Mouse (Mus musculus): ENCODE data around the gene Pcbp2. TPM values are rescaled to one million over a fixed set of nuclear protein-coding genes. Genes with fewer than 3 reads are reported as not detected.

Gene Pcbp2
- polyA plus RNA-seq, 1 experiment from 2014 or later = 191 TPM

DNA sequence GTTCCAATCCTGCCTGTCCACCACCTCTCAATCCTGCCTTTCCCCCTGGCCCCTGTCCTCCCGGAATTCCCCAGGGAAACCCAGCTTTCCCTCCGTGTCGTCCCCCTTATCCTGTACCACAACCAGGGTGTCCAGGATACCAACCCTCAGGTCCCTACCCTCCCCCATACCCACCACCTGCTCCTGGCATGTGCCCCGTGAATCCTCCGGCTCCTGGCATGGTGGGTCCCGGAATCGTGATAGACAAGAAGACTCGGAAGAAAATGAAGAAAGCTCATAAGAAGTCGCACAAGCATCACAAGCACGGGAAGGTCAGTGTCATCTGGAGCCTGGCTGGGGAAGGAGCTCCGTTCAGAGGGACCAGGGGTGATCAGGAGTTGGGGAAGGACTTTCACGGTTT lies 9.9 kb upstream of the Pcbp2 start:
- no peak overlapping the region for H3K4me3 ChIP-seq (replicated peaks; ENCODE audit: low read depth, low read length)
- H3K9ac ChIP-seq (ENCODE audit: low read depth, low read length) = no peak overlapping the region; the same call in 1 of the 2 replicates
- no peak overlapping the region for H3K27ac ChIP-seq
- peak overlapping the region; percentile 38 for H3K4me2 ChIP-seq (ENCODE audit: low read length)
- 40% methylated on average over 12 of the region's 12 CpGs for WGBS
- DNase-seq (ENCODE audit: low spot score) (no peak), ATAC-seq (replicated peaks; ENCODE audit: low FRiP score, low read depth) (no peak)
- H3K36me3 ChIP-seq (ENCODE audit: insufficient read depth, low read length) = no peaks in the 10 kb centered on the region
- no peaks in the 10 kb centered on the region for H3K4me1 ChIP-seq (replicated peaks; ENCODE audit: insufficient read depth, low read length)
- TF ChIP-seq CTCF (IDR thresholded peaks at IDR 0.05; ENCODE audit: low read depth) = no peak
- H3K9me3 ChIP-seq (replicated peaks; ENCODE audit: low read length) = no peaks in the 10 kb centered on the region
- H3K27me3 ChIP-seq (ENCODE audit: insufficient read depth, low read length) = no peaks in the 10 kb centered on the region

DNA sequence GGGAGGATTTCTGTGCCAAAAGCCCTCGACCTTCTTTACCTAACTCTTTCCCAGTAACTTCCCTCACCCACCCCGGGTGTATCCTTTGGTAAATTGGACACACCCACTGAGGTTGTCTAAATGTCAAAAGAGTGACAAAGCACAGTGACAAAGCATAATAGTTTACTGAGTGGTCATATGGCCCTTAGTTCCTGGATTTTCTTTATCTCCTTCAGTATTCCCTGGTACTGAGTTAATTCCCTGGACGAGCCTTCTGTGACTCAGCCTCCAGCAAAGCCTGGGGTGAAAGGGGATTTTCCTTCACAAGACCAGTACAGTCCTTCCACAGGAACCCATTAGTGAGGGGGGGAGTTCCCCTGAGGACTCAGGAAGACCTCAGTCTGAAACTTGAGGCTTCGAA lies 9.4 kb upstream of the Pcbp2 start:
- WGBS = 33% methylated on average over 4 of the region's 4 CpGs
- peak overlapping the region; percentile 38; the same call in 1 of the 2 replicates for H3K4me2 ChIP-seq (ENCODE audit: low read length)

DNA sequence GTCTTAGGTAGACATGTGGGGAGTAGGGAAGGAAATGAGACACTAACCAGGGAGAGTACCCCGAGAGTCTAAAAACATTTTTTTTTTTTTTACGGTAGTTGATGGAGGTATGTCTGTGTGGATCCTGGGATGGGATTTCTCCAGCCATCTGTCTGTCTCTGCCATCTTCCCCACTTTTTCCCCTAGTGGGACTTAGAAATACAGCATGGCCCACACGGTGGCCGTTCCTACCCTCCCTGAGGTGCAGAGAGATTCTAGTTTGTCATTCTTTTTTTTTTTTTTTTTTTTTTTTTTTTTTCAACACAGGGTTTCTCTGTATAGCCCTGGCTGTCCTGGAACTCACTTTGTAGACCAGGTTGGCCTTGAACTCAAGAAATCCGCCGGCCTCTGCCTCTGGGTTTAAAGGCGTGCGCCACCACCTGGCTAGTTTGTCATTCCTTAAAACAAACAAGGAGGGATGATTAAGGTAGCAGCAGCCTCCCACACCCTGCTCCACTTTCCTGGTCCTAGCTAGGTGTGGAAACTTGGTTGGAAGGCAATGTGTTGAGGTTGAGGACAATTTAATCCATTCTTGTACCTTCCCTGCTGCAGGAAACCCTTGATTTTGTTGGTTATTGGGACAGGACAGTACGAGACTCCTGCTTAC lies 8.8 kb upstream of the Pcbp2 start:
- no peaks in the 10 kb centered on the region for H3K4me1 ChIP-seq (replicated peaks; ENCODE audit: insufficient read depth, low read length)
- H3K4me3 ChIP-seq (replicated peaks; ENCODE audit: low read depth, low read length) = no peak overlapping the region
- no peak for DNase-seq (ENCODE audit: low spot score)
- no peak overlapping the region for H3K4me2 ChIP-seq (ENCODE audit: low read length)
- no peak overlapping the region for H3K9ac ChIP-seq (ENCODE audit: low read depth, low read length)
- H3K27ac ChIP-seq = no peak overlapping the region
- H3K27me3 ChIP-seq (ENCODE audit: insufficient read depth, low read length) = no peaks in the 10 kb centered on the region
- no peak for ATAC-seq (replicated peaks; ENCODE audit: low FRiP score, low read depth)
- no peak for TF ChIP-seq CTCF (IDR thresholded peaks at IDR 0.05; ENCODE audit: low read depth)
- 80% methylated on average over 9 of the region's 9 CpGs for WGBS
- H3K36me3 ChIP-seq (ENCODE audit: insufficient read depth, low read length) = no peaks in the 10 kb centered on the region
- no peaks in the 10 kb centered on the region for H3K9me3 ChIP-seq (replicated peaks; ENCODE audit: low read length)

More for the DNA sequence above, 9.4 kb upstream of the Pcbp2 start:
- H3K36me3 ChIP-seq (ENCODE audit: insufficient read depth, low read length) = no peaks in the 10 kb centered on the region
- H3K9me3 ChIP-seq (replicated peaks; ENCODE audit: low read length) = no peaks in the 10 kb centered on the region
- no peaks in the 10 kb centered on the region for H3K27me3 ChIP-seq (ENCODE audit: insufficient read depth, low read length)
- no peak for ATAC-seq (replicated peaks; ENCODE audit: low FRiP score, low read depth)
- no peak overlapping the region for H3K4me3 ChIP-seq (replicated peaks; ENCODE audit: low read depth, low read length)
- H3K9ac ChIP-seq (ENCODE audit: low read depth, low read length) = no peak overlapping the region
- TF ChIP-seq CTCF (IDR thresholded peaks at IDR 0.05; ENCODE audit: low read depth) = no peak
- H3K27ac ChIP-seq = no peak overlapping the region
- no peaks in the 10 kb centered on the region for H3K4me1 ChIP-seq (replicated peaks; ENCODE audit: insufficient read depth, low read length)
- no peak for DNase-seq (ENCODE audit: low spot score)

DNA sequence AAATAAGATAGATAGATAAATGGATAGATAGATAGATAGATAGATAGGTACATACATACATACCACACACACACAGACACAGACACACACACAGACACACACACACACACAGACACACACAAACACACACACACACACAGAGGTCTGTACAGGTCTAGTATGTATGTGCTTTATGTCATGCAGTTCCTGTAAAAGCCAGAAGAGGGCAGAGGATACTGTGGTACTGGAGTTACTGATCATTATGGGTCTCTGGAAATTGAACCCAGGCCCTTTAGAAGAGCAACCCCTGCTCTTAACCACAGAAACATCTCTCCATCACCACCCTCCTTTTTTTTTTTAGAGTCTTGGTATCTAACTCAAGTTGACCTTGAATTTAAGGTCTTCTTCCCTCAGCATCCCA lies 6.7 kb upstream of the Pcbp2 start:
- Histone ChIP-seq H3K9me3 (replicated peaks; ENCODE audit: low read length) (no peaks in the 10 kb centered on the region), H3K27me3 (ENCODE audit: insufficient read depth, low read length) (no peaks in the 10 kb centered on the region), H3K9ac (ENCODE audit: low read depth, low read length) (no peak overlapping the region), H3K4me3 (replicated peaks; ENCODE audit: low read depth, low read length) (no peak overlapping the region), H3K4me2 (ENCODE audit: low read length) (no peak overlapping the region), H3K4me1 (replicated peaks; ENCODE audit: insufficient read depth, low read length) (no peaks in the 10 kb centered on the region), H3K36me3 (ENCODE audit: insufficient read depth, low read length) (no peaks in the 10 kb centered on the region), H3K27ac (no peak overlapping the region)
- ATAC-seq (replicated peaks; ENCODE audit: low FRiP score, low read depth) (no peak), DNase-seq (ENCODE audit: low spot score) (peak; percentile 39)
- TF ChIP-seq CTCF (IDR thresholded peaks at IDR 0.05; ENCODE audit: low read depth) = peak; percentile 57

DNA sequence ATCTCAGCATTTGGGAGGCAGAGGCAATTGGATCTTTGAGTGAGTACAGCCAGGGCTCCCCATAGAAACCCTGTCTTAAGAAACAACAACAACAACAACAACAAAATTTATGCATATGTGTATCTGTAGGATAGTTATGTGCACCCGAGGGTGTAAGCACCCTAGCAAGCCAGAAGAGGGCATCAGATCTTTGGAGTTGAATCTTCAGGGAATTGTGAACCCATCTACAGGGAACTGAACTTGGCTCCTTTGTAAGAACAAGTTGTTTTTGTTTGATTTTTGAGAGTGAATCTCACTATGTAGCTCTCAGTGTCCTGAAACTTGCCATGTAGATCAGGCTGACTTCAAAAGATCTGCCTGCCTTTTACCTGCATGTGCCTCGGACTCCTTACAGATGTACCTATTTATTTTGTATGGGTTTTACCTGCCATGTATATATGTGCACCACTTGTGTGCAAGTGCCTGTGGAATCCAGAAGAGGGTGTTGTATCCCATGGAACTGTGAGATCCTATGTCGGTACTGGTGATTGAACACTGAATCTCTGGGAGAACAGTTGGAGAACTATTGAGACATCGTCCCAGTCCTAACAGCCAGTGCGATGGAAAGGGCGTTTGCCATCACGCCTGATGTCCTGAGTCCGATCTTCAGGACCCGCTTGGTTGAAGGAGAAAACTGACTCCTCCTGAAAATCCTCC lies 1.5 kb upstream of the Pcbp2 start:
- ATAC-seq (replicated peaks; ENCODE audit: low FRiP score, low read depth) (no peak), DNase-seq (ENCODE audit: low spot score) (no peak)
- WGBS = 97% methylated on average over 9 of the region's 9 CpGs
- no peaks in the 10 kb centered on the region for H3K27me3 ChIP-seq (ENCODE audit: insufficient read depth, low read length)
- H3K36me3 ChIP-seq (ENCODE audit: insufficient read depth, low read length) = 0 out of 2 replicates have a peak, but pooled peaks cover 3% of the 10 kb centered on the region
- H3K4me1 ChIP-seq (replicated peaks; ENCODE audit: insufficient read depth, low read length) = no peaks in the 10 kb centered on the region
- no peak overlapping the region for H3K9ac ChIP-seq (ENCODE audit: low read depth, low read length)
- TF ChIP-seq CTCF (IDR thresholded peaks at IDR 0.05; ENCODE audit: low read depth) = 0 out of 2 replicates have a peak, but pooled peaks have one; percentile 10
- no peak overlapping the region for H3K27ac ChIP-seq
- H3K9me3 ChIP-seq (replicated peaks; ENCODE audit: low read length) = no peaks in the 10 kb centered on the region
- no peak overlapping the region for H3K4me2 ChIP-seq (ENCODE audit: low read length)
- H3K4me3 ChIP-seq (replicated peaks; ENCODE audit: low read depth, low read length) = no peak overlapping the region

DNA sequence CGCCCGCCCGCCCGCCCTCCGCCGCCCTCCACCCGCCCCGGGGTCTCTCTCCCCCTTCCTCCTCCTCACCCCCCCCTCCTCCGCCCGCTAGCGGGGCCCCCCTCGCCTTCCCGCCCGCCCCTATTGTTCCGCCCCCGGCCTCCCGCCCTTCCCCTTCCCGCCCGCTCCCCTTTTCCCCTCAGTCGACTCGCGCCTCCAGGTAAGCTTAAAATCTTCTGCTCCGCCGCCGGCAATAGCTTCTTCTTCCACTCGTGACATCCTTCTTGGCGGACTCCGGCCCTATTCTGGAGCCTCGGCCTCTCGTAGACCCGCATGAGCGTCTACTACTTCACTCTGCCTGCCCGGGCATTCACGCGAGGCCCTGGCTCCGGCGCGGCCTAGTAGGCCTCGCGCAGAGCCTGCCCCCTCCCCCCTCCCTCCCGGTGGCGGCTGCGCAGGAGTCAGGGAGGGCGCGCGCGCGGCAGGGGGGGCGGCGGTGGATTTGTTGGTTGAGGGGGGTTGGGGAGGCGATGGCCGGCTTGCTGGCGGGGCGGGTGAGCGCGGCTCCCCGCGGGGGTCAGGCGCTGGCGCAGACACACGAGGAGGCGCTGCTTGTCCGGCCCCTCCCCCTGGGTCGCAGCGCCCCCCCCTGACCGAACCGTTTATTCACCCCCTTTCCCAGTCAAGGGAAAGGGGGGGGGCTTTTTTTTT lies 411 bp downstream of the Pcbp2 start:
- H3K9ac ChIP-seq (ENCODE audit: low read depth, low read length) = peak overlapping the region; percentile 89
- peak overlapping the region; percentile 99 for H3K27ac ChIP-seq
- peak; percentile 82 for DNase-seq (ENCODE audit: low spot score)
- no peaks in the 10 kb centered on the region for H3K27me3 ChIP-seq (ENCODE audit: insufficient read depth, low read length)
- H3K4me2 ChIP-seq (ENCODE audit: low read length) = peak overlapping the region; percentile 45
- no peak; the same call in 1 of the 2 replicates for TF ChIP-seq CTCF (IDR thresholded peaks at IDR 0.05; ENCODE audit: low read depth)
- ATAC-seq (replicated peaks; ENCODE audit: low FRiP score, low read depth) = peak; percentile 71
- peak overlapping the region; percentile 74 for H3K4me3 ChIP-seq (replicated peaks; ENCODE audit: low read depth, low read length)
- 0% methylated on average over 45 of the region's 67 CpGs for WGBS
- H3K9me3 ChIP-seq (replicated peaks; ENCODE audit: low read length) = no peaks in the 10 kb centered on the region
- peaks cover 16% of the 10 kb centered on the region for H3K36me3 ChIP-seq (ENCODE audit: insufficient read depth, low read length)
- no peaks in the 10 kb centered on the region for H3K4me1 ChIP-seq (replicated peaks; ENCODE audit: insufficient read depth, low read length)

Data from kidney, postnatal 0 days (tissue).